ENCODE assay signal across 8 mouse cellular contexts in genomic region chr2:165778927-165779326, GRCm38 (mm10).
DNase-seq lines count a peak whose midpoint lies in the region; ATAC-seq and TF ChIP-seq lines count a peak whose summit lies in the region.

No protein-coding gene starts in this region.

- no peak overlapping the region for H3K4me3 ChIP-seq in embryonic facial prominence, embryonic 11.5 days (ENCODE audit: low read depth, low read length)
- H3K4me3 ChIP-seq in kidney, embryonic 14.5 days (ENCODE audit: low read length), result no peak overlapping the region
- no peak overlapping the region for H3K4me3 ChIP-seq in limb, embryonic 14.5 days (replicated peaks; ENCODE audit: low read length)

- no peak overlapping the region for H3K4me2 ChIP-seq in embryonic facial prominence, embryonic 11.5 days (ENCODE audit: low read depth, low read length)
- no peak overlapping the region for H3K4me2 ChIP-seq in kidney, embryonic 14.5 days (replicated peaks; ENCODE audit: low read depth, low read length)
- H3K4me2 ChIP-seq in limb, embryonic 14.5 days (replicated peaks; ENCODE audit: low read depth, low read length, severe bottlenecking), result no peak overlapping the region

- no peak overlapping the region for H3K9ac ChIP-seq in embryonic facial prominence, embryonic 11.5 days (replicated peaks; ENCODE audit: low read length)
- H3K9ac ChIP-seq in kidney, embryonic 14.5 days (ENCODE audit: low read depth, low read length), result no peak overlapping the region
- no peak overlapping the region for H3K9ac ChIP-seq in limb, embryonic 14.5 days (ENCODE audit: low read depth, low read length, severe bottlenecking)

- DNase-seq in B cell, adult 2 months, result peak; percentile 76 to 77
- peak; percentile 82 for DNase-seq in adrenal gland, postnatal 14 days
- DNase-seq in embryonic facial prominence, embryonic 11.5 days (ENCODE audit: low spot score), result peak; percentile 91
- DNase-seq in limb, embryonic 14.5 days (ENCODE audit: low spot score), result peak; percentile 91
- DNase-seq in natural killer cell, adult 2 months (ENCODE audit: low spot score in 2 of 2), result peak; percentile 53 to 66
- DNase-seq in splenic B cell, adult 2 months (ENCODE audit: low read depth, low spot score), result peak; percentile 83

- 26% methylated on average over 6 of the region's 6 CpGs for WGBS in embryonic facial prominence, embryonic 11.5 days
- WGBS in kidney, embryonic 14.5 days, result 25% methylated on average over 6 of the region's 6 CpGs
- 25% methylated on average over 6 of the region's 6 CpGs for WGBS in limb, embryonic 14.5 days

- peak; percentile 50; the same call in 1 of the 2 replicates for ATAC-seq in embryonic facial prominence, embryonic 11.5 days (replicated peaks; ENCODE audit: insufficient number of reproducible peaks, low FRiP score, low TSS enrichment, low read depth)
- peak; percentile 72 for ATAC-seq in granulocyte monocyte progenitor cell, adult 5-6 weeks (replicated peaks; ENCODE audit: poor library complexity, severe bottlenecking)
- ATAC-seq in kidney, embryonic 14.5 days (ENCODE audit: low FRiP score, low TSS enrichment), result peak; percentile 58
- ATAC-seq in limb, embryonic 14.5 days (ENCODE audit: low FRiP score, low read depth), result peak; percentile 53; the same call in 1 of the 2 replicates

- no peaks in the 10 kb centered on the region for H3K9me3 ChIP-seq in embryonic facial prominence, embryonic 11.5 days (replicated peaks; ENCODE audit: control insufficient read depth, low read length)
- no peaks in the 10 kb centered on the region for H3K9me3 ChIP-seq in kidney, embryonic 14.5 days (ENCODE audit: control insufficient read depth, low read length)
- H3K9me3 ChIP-seq in limb, embryonic 14.5 days (ENCODE audit: control insufficient read depth, low read length), result no peaks in the 10 kb centered on the region

- H3K4me1 ChIP-seq in embryonic facial prominence, embryonic 11.5 days (ENCODE audit: control insufficient read depth, insufficient read depth, low read length), result no peaks in the 10 kb centered on the region
- H3K4me1 ChIP-seq in kidney, embryonic 14.5 days (ENCODE audit: control insufficient read depth, insufficient read depth, low read length), result peaks cover 3% of the 10 kb centered on the region; the same call in 1 of the 2 replicates
- no peaks in the 10 kb centered on the region for H3K4me1 ChIP-seq in limb, embryonic 14.5 days (ENCODE audit: control insufficient read depth, insufficient read depth, low read length)

- no peak overlapping the region for H3K27ac ChIP-seq in embryonic facial prominence, embryonic 11.5 days (replicated peaks; ENCODE audit: low read depth, low read length)
- H3K27ac ChIP-seq in kidney, embryonic 14.5 days (ENCODE audit: low read depth, low read length), result no peak overlapping the region
- no peak overlapping the region for H3K27ac ChIP-seq in limb, embryonic 14.5 days (replicated peaks; ENCODE audit: low read depth, low read length)

- no peaks in the 10 kb centered on the region for H3K27me3 ChIP-seq in embryonic facial prominence, embryonic 11.5 days (ENCODE audit: control insufficient read depth, insufficient read depth, low read length)
- H3K27me3 ChIP-seq in kidney, embryonic 14.5 days (ENCODE audit: control insufficient read depth, insufficient read depth, low read length), result no peaks in the 10 kb centered on the region
- H3K27me3 ChIP-seq in limb, embryonic 14.5 days (ENCODE audit: control insufficient read depth, insufficient read depth, low read length), result no peaks in the 10 kb centered on the region
- no peaks in the 10 kb centered on the region for H3K27me3 ChIP-seq in splenic B cell, adult 2 months (ENCODE audit: control insufficient read depth, insufficient read depth, low read length, poor library complexity, severe bottlenecking)

- no peaks in the 10 kb centered on the region for H3K36me3 ChIP-seq in embryonic facial prominence, embryonic 11.5 days (replicated peaks; ENCODE audit: control insufficient read depth, insufficient read depth, low read depth, low read length)
- H3K36me3 ChIP-seq in kidney, embryonic 14.5 days (ENCODE audit: control insufficient read depth, insufficient read depth, low read length), result peaks cover 8% of the 10 kb centered on the region; the same call in 1 of the 2 replicates
- H3K36me3 ChIP-seq in limb, embryonic 14.5 days (ENCODE audit: control insufficient read depth, insufficient read depth, low read length), result peaks cover 18% of the 10 kb centered on the region
- no peaks in the 10 kb centered on the region for H3K36me3 ChIP-seq in splenic B cell, adult 2 months (ENCODE audit: control insufficient read depth, insufficient read depth, low read length, poor library complexity, severe bottlenecking)

- no peak for TF ChIP-seq POLR2A in limb, embryonic 14.5 days (IDR thresholded peaks at IDR 0.05; ENCODE audit: borderline replicate concordance, extremely low read depth, insufficient read depth, insufficient read length)
